Mouse (Mus musculus) myocyte (in vitro differentiated cells): ENCODE measurements around the gene Dcp1a. TPM values are rescaled to one million over a fixed set of nuclear protein-coding genes. Genes with fewer than 3 reads are reported as not detected.

Experiments
- H3K27me3 ChIP-seq: one replicate; pipeline ENCODE4 v1.6.1; 2011; ENCODE audit not compliant: control insufficient read depth, insufficient read depth, insufficient read length
- H3K36me3 ChIP-seq: one replicate; pipeline ENCODE4 v1.6.1; 2011; ENCODE audit not compliant: control insufficient read depth, insufficient read depth
- H3K4me2 ChIP-seq: one replicate; pipeline ENCODE4 v1.6.1; 2011; ENCODE audit warnings: low read depth, control low read depth
- H3K4me3 ChIP-seq: one replicate; pipeline ENCODE4 v1.5.1; 2011; ENCODE audit warnings: mild to moderate bottlenecking, control low read depth, moderate library complexity
- H3K79me2 ChIP-seq: one replicate; pipeline ENCODE4 v1.6.1; 2011; ENCODE audit not compliant: control insufficient read depth, insufficient read depth
- H3ac ChIP-seq: one replicate; pipeline ENCODE4 v1.6.1; 2011; ENCODE audit not compliant: control insufficient read depth, insufficient read length
- CEBPB ChIP-seq: IDR thresholded peaks from 2 replicates; pipeline ENCODE4 v1.6.1; 2011; ENCODE audit warnings: mild to moderate bottlenecking, moderate library complexity; ENCODE audit not compliant: poor library complexity, insufficient read depth, severe bottlenecking
- E2F4 ChIP-seq: IDR thresholded peaks from one replicate; pipeline ENCODE4 v1.6.1; 2011; ENCODE audit warnings: mild to moderate bottlenecking, control low read depth, moderate library complexity; ENCODE audit not compliant: insufficient read depth
- MAX ChIP-seq: IDR thresholded peaks from one replicate; pipeline ENCODE4 v1.6.1; 2011; ENCODE audit warnings: low read depth, mild to moderate bottlenecking, control low read depth
- MYOD1 ChIP-seq, 3 experiments: IDR thresholded peaks; one replicate each; pipeline ENCODE4 v1.6.1; 2011; ENCODE audit warnings: control low read depth in 2 of 3, low read depth in 2 of 3, mild to moderate bottlenecking in 2 of 3, moderate library complexity in 1 of 3; ENCODE audit not compliant: insufficient read length in 2 of 3, control insufficient read depth in 1 of 3
- MYOG ChIP-seq, 3 experiments: IDR thresholded peaks; one replicate each; pipeline ENCODE4 v1.6.1; 2011; ENCODE audit warnings: control low read depth in 2 of 3, low read depth in 2 of 3, mild to moderate bottlenecking in 2 of 3; ENCODE audit not compliant: insufficient read length in 2 of 3, control insufficient read depth in 1 of 3, insufficient read depth in 1 of 3
- POLR2A ChIP-seq: IDR thresholded peaks from one replicate; pipeline ENCODE4 v1.6.1; 2011; ENCODE audit warnings: low read depth, mild to moderate bottlenecking, control low read depth, moderate library complexity; ENCODE audit not compliant: insufficient read length
- POLR2AphosphoS2 ChIP-seq: IDR thresholded peaks from one replicate; pipeline ENCODE4 v1.6.1; 2011; ENCODE audit warnings: low read depth, control low read depth; ENCODE audit not compliant: insufficient read length
- REST ChIP-seq: IDR thresholded peaks from one replicate; pipeline ENCODE4 v1.6.1; 2011; ENCODE audit warnings: mild to moderate bottlenecking, control low read depth, moderate library complexity; ENCODE audit not compliant: insufficient read depth, insufficient read length
- SRF ChIP-seq: IDR thresholded peaks from one replicate; pipeline ENCODE4 v1.6.1; 2011; ENCODE audit warnings: low read depth; ENCODE audit not compliant: control insufficient read depth, insufficient read length
- TCF12 ChIP-seq: IDR thresholded peaks from one replicate; pipeline ENCODE4 v1.6.1; 2011; ENCODE audit warnings: mild to moderate bottlenecking, control low read depth; ENCODE audit not compliant: poor library complexity, insufficient read depth, severe bottlenecking
- TCF3 ChIP-seq: IDR thresholded peaks from one replicate; pipeline ENCODE4 v1.6.1; 2011; ENCODE audit warnings: low read depth, control low read depth; ENCODE audit not compliant: insufficient read length
- USF1 ChIP-seq: IDR thresholded peaks from one replicate; pipeline ENCODE4 v1.6.1; 2011; ENCODE audit warnings: low read depth, mild to moderate bottlenecking, control low read depth, moderate library complexity
- polyA plus RNA-seq: library from polyadenylated mRNA; unstranded; fragments of >200 nt; fragmentation: generic; extraction: Trizol; gene quantifications from one replicate; pipeline ENCODE4 v1.2.1, GENCODE M21; 2012; ENCODE audit warnings: missing spikeins

Dcp1a gene
- polyA plus RNA-seq, 1 experiment, result 7.2 TPM

DNA sequence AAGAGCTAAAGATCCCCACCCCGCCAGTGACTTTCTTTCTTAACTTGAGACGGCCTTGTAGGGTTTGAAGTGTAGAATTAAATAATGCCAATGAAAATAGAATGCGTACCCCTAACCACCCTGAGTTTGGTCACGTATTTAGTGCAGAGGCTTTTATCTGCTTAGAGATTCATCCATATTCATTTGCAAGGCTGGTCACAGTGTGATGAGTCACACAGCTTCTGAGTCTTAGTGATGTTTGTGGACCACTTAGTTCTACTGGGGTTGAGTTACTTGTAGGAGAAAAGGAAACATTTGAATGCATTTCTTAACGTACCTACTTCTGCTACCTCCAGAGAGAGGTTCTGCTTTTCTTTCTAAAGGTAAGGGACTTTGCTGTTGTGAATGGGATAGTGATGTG is 25.7 kb downstream of the Dcp1a start:
- no peak overlapping the region for H3K4me2 ChIP-seq
- no peaks in the 10 kb centered on the region for H3K79me2 ChIP-seq
- no peak for TF ChIP-seq CEBPB
- no peak for TF ChIP-seq MYOG (IDR thresholded peaks at IDR 0.05; ENCODE audit: control insufficient read depth in 1 of 3, insufficient read depth in 1 of 3, insufficient read length in 2 of 3, low read depth in 2 of 3)
- TF ChIP-seq POLR2A, result no peak
- TF ChIP-seq MAX, result no peak
- TF ChIP-seq TCF3, result no peak
- TF ChIP-seq TCF12, result no peak
- TF ChIP-seq USF1, result no peak
- TF ChIP-seq MYOD1 (IDR thresholded peaks at IDR 0.05; ENCODE audit: control insufficient read depth in 1 of 3, insufficient read length in 2 of 3, low read depth in 2 of 3), result no peak
- TF ChIP-seq SRF, result no peak
- TF ChIP-seq POLR2AphosphoS2, result no peak
- no peak for TF ChIP-seq E2F4
- H3K27me3 ChIP-seq, result no peaks in the 10 kb centered on the region
- peaks cover 26% of the 10 kb centered on the region for H3K36me3 ChIP-seq
- H3K4me3 ChIP-seq, result no peak overlapping the region
- H3ac ChIP-seq, result no peak overlapping the region

GRCm38 (mm10) chr14:30510214-30510763 is 31.0 kb downstream of the Dcp1a start:
- no peaks in the 10 kb centered on the region for H3K79me2 ChIP-seq
- H3ac ChIP-seq, result no peak overlapping the region
- TF ChIP-seq E2F4 (no peak), MAX (no peak), TCF3 (no peak), MYOD1 (IDR thresholded peaks at IDR 0.05; ENCODE audit: control insufficient read depth in 1 of 3, insufficient read length in 2 of 3, low read depth in 2 of 3) (no peak), USF1 (no peak), POLR2AphosphoS2 (no peak), POLR2A (no peak), MYOG (IDR thresholded peaks at IDR 0.05; ENCODE audit: control insufficient read depth in 1 of 3, insufficient read depth in 1 of 3, insufficient read length in 2 of 3, low read depth in 2 of 3) (no peak), CEBPB (no peak)
- H3K4me2 ChIP-seq, result no peak overlapping the region
- peaks cover 19% of the 10 kb centered on the region for H3K36me3 ChIP-seq
- no peak overlapping the region for H3K4me3 ChIP-seq
- no peaks in the 10 kb centered on the region for H3K27me3 ChIP-seq

GRCm38 (mm10) chr14:30512896-30513295 is 33.6 kb downstream of the Dcp1a start:
- Histone ChIP-seq H3ac (no peak overlapping the region), H3K79me2 (no peaks in the 10 kb centered on the region), H3K4me3 (no peak overlapping the region), H3K36me3 (peaks cover 15% of the 10 kb centered on the region), H3K4me2 (no peak overlapping the region), H3K27me3 (no peaks in the 10 kb centered on the region)
- no peak for TF ChIP-seq TCF12
- no peak for TF ChIP-seq MAX
- TF ChIP-seq SRF, result no peak
- TF ChIP-seq POLR2AphosphoS2, result no peak
- TF ChIP-seq POLR2A, result no peak
- no peak for TF ChIP-seq CEBPB
- no peak for TF ChIP-seq MYOG (IDR thresholded peaks at IDR 0.05; ENCODE audit: control insufficient read depth in 1 of 3, insufficient read depth in 1 of 3, insufficient read length in 2 of 3, low read depth in 2 of 3)
- TF ChIP-seq TCF3, result no peak
- TF ChIP-seq E2F4, result no peak
- no peak for TF ChIP-seq MYOD1 (IDR thresholded peaks at IDR 0.05; ENCODE audit: control insufficient read depth in 1 of 3, insufficient read length in 2 of 3, low read depth in 2 of 3)
- no peak for TF ChIP-seq REST

GRCm38 (mm10) chr14:30515931-30516723 is 36.8 kb downstream of the Dcp1a start:
- H3K27me3 ChIP-seq, result no peaks in the 10 kb centered on the region
- no peaks in the 10 kb centered on the region for H3K79me2 ChIP-seq
- H3K4me3 ChIP-seq, result no peak overlapping the region
- H3K36me3 ChIP-seq, result peaks cover 14% of the 10 kb centered on the region
- TF ChIP-seq POLR2A (no peak), TCF12 (no peak), POLR2AphosphoS2 (no peak), TCF3 (no peak), REST (no peak), E2F4 (no peak), MYOD1 (IDR thresholded peaks at IDR 0.05; ENCODE audit: control insufficient read depth in 1 of 3, insufficient read length in 2 of 3, low read depth in 2 of 3) (no peak), SRF (no peak), MAX (no peak), MYOG (IDR thresholded peaks at IDR 0.05; ENCODE audit: control insufficient read depth in 1 of 3, insufficient read depth in 1 of 3, insufficient read length in 2 of 3, low read depth in 2 of 3) (no peak)
- H3K4me2 ChIP-seq, result no peak overlapping the region
- H3ac ChIP-seq, result no peak overlapping the region
